Mouse (Mus musculus) CH12.LX (cell line): ENCODE measurements around the gene Hist1h2bf.
A peak's percentile ranks its signal among the peaks of the same experiment; 100 is the strongest.
"Not testable (repeated sequence)": the region's sequence is repeated elsewhere in the genome, so short reads cannot be mapped to it uniquely, and the experiment has no call there.

Source experiments
- CTCF ChIP-seq, 2 experiments: IDR thresholded peaks in 1 of 2; conservative IDR thresholded peaks in 1 of 2; 2 replicates each; pipeline ENCODE4 v1.5.1; 2011 to 2012; ENCODE audit warnings: low read depth in 2 of 2, low read length in 2 of 2, improper control_type of control experiment in 1 of 2, inconsistent platforms in 1 of 2, mild to moderate bottlenecking in 1 of 2, moderate library complexity in 1 of 2
- MEF2A ChIP-seq: IDR thresholded peaks from 2 replicates; pipeline ENCODE4 v1.6.1; 2014; ENCODE audit warnings: low read depth, mild to moderate bottlenecking, inconsistent platforms, low read length, improper control_type of control experiment, borderline replicate concordance
- MYC ChIP-seq: IDR thresholded peaks from 2 replicates; pipeline ENCODE4 v1.6.1; 2011; ENCODE audit warnings: low read depth, mild to moderate bottlenecking, improper control_type of control experiment, low read length
- POLR2A ChIP-seq: IDR thresholded peaks from 2 replicates; pipeline ENCODE4 v1.6.1; 2011; ENCODE audit warnings: low read depth, mild to moderate bottlenecking, improper control_type of control experiment, low read length
- ZNF384 ChIP-seq: IDR thresholded peaks from 2 replicates; pipeline ENCODE4 v1.6.1; 2012; ENCODE audit warnings: low read depth, low read length, improper control_type of control experiment, inconsistent platforms

DNA sequence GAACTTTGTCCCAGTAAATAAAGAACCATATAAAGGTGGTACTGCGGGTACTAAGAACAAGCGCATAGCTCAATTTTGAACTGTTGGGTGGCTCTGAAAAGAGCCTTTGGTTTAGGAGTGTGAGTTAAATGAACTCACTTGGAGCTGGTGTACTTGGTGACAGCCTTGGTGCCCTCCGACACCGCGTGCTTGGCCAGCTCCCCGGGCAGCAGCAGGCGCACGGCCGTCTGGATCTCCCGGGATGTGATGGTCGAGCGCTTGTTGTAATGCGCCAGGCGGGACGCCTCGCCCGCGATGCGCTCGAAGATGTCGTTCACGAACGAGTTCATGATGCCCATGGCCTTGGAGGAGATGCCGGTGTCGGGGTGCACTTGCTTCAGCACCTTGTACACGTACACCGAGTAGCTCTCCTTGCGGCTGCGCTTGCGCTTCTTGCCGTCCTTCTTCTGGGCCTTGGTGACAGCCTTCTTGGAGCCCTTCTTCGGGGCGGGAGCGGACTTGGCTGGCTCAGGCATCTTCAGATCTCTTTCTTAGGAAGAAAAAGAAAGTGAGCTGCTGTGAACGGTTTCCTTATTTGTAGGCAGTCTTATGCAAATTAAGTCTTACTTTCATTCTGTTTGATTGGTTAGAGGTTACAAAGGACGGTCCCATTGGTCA is 11.6 kb upstream of the Hist1h2bf start:
- TF ChIP-seq POLR2A, result peak; percentile 97
- TF ChIP-seq MYC; MEF2A; CTCF (conservative IDR thresholded peaks at IDR 0.05 in 1 of 2, IDR thresholded peaks at IDR 0.05 in 1 of 2; ENCODE audit: low read depth in 2 of 2, low read length in 2 of 2); ZNF384: not testable (repeated sequence)
